Mouse (Mus musculus) intestine, embryonic 15.5 days (tissue): ENCODE measurements around the gene Olfr624. TPM values are rescaled to one million over a fixed set of nuclear protein-coding genes. Genes with fewer than 3 reads are reported as not detected.
A peak's percentile ranks its signal among the peaks of the same experiment; 100 is the strongest.
"Not testable (repeated sequence)": the region's sequence is repeated elsewhere in the genome, so short reads cannot be mapped to it uniquely, and the experiment has no call there.

ENCODE experiments used
- ATAC-seq: fragments of 200-750 bp; cut with Nextera tagmentation; 2 replicates; pipeline ENCODE4 v1.8.0; 2017; ENCODE audit warnings: moderate TSS enrichment, moderate library complexity
- H3K27ac ChIP-seq: fragments of 300-500 bp; sonication (generic); 2 replicates; pipeline ENCODE4 v1.5.1; 2015; ENCODE audit warnings: mild to moderate bottlenecking, inconsistent platforms
- H3K27me3 ChIP-seq: fragments of 300-500 bp; sonication (generic); replicated peaks from 2 replicates; pipeline ENCODE4 v1.6.1; 2015; ENCODE audit warnings: inconsistent platforms
- H3K36me3 ChIP-seq: fragments of 300-500 bp; sonication (generic); 2 replicates; pipeline ENCODE4 v1.6.1; 2015; ENCODE audit warnings: inconsistent platforms
- H3K4me1 ChIP-seq: fragments of 300-500 bp; sonication (generic); replicated peaks from 2 replicates; pipeline ENCODE4 v1.6.1; 2015; ENCODE audit warnings: inconsistent platforms
- H3K4me2 ChIP-seq: fragments of 300-500 bp; sonication (generic); replicated peaks from 2 replicates; pipeline ENCODE4 v1.6.1; 2015; ENCODE audit warnings: mild to moderate bottlenecking, inconsistent platforms
- H3K4me3 ChIP-seq: fragments of 300-500 bp; sonication (generic); replicated peaks from 2 replicates; pipeline ENCODE4 v1.5.1; 2015; ENCODE audit warnings: inconsistent platforms
- H3K9ac ChIP-seq: fragments of 300-500 bp; sonication (generic); 2 replicates; pipeline ENCODE4 v1.6.1; 2015; ENCODE audit warnings: inconsistent platforms
- H3K9me3 ChIP-seq: fragments of 300-500 bp; sonication (generic); 2 replicates; pipeline ENCODE4 v1.6.1; 2016; ENCODE audit warnings: inconsistent platforms
- WGBS: fragments of 180-500 bp; shearing (Covaris S2); methylation state at CpG from one replicate; pipeline ENCODE4 v1.1.7; 2015; 5-methylcytosine and 5-hydroxymethylcytosine counted together
- polyA plus RNA-seq: library from polyadenylated mRNA; unstranded; fragments of >200 nt; fragmentation: Nextera tagmentation; extraction: Ambion mirVana; gene quantifications from 2 replicates; pipeline ENCODE4 v1.2.1, GENCODE M21; 2015

The Olfr624 gene
- polyA plus RNA-seq = 0.03 TPM in 1 of 2 replicates, not detected in the other

DNA sequence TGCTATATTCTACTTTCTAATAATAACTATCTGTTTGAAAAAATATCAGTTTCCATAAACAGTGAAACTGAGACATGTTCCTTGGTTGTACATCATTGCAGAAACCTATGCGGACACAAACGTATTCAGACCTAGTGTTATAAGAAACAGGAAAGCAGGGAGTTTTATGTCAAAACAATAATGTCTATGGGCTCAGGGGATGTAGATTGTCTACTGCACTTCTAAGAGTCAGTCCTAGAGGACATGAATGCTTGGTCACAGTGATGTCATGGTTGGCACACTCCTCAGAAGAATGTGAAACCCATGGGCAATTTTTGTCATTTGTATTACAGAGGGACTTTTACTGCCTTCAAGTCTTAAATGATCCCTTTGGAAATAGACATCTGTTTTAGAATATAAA is at the start of gene Olfr624:
Gene Olfr624 (minus strand): TSS at position 101 of the 400 bp plus-strand sequence.
- 85% methylated on average over 2 of the region's 2 CpGs for WGBS
- no peak within 1 kb of the TSS for H3K9ac ChIP-seq
- no peak within 1 kb of the TSS for H3K4me2 ChIP-seq
- no peak within 1 kb of the TSS for H3K4me3 ChIP-seq
- no peak within 1 kb of the TSS for H3K27ac ChIP-seq
- H3K27me3 ChIP-seq = no peaks in the 10 kb centered on the region
- no peaks in the 10 kb centered on the region for H3K9me3 ChIP-seq
- H3K4me1 ChIP-seq = no peaks in the 10 kb centered on the region
- H3K36me3 ChIP-seq = no peaks in the 10 kb centered on the region
- no peak for ATAC-seq

DNA sequence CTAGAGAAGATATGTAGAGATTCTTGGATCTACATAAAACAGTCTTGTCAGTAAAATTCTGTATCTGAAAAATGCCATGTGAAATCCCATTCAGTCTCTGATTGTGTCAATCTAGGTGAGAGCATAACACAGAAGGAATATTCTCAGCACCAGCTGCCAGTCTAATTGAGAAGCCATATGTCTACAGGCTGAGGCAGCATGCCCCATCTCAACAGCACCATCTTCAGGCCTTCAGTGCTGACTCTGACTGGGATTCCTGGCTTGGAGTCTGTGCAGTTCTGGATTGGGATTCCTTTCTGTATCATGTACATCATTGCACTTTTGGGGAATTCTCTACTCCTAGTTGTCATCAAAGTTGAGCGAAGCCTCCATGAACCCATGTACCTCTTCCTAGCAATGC is 45.4 kb upstream of the Olfr624 start:
- not testable (repeated sequence) for H3K9me3 ChIP-seq, H3K36me3 ChIP-seq, H3K9ac ChIP-seq, ATAC-seq, H3K4me1 ChIP-seq, H3K27me3 ChIP-seq, H3K27ac ChIP-seq, H3K4me3 ChIP-seq, H3K4me2 ChIP-seq
- WGBS = 97% methylated on average over 1 of the region's 1 CpGs

- no peak within 1 kb of the TSS for H3K4me2 ChIP-seq
- no peaks in the 10 kb centered on the region for H3K27me3 ChIP-seq
- H3K4me1 ChIP-seq = no peaks in the 10 kb centered on the region
- no peaks in the 10 kb centered on the region for H3K36me3 ChIP-seq
- no peak within 1 kb of the TSS for H3K27ac ChIP-seq
- H3K4me3 ChIP-seq = no peak within 1 kb of the TSS
- no peak within 1 kb of the TSS for H3K9ac ChIP-seq
- H3K9me3 ChIP-seq = no peaks in the 10 kb centered on the region
- no peak for ATAC-seq
Observed at GRCm38 (mm10) chr7:103714371-103714770, 43.4 kb upstream of the Olfr624 start, which contains the start of gene Olfr243. Gene Olfr243, plus strand, starts transcription at chr7:103714671.

GRCm38 (mm10) chr7:103712024-103712423 is 41.0 kb upstream of the Olfr624 start:
- no peak for ATAC-seq
- no peak overlapping the region for H3K9ac ChIP-seq
- no peaks in the 10 kb centered on the region for H3K36me3 ChIP-seq
- no peaks in the 10 kb centered on the region for H3K4me1 ChIP-seq
- no peak overlapping the region for H3K27ac ChIP-seq
- H3K27me3 ChIP-seq = no peaks in the 10 kb centered on the region
- H3K9me3 ChIP-seq = no peaks in the 10 kb centered on the region
- no peak overlapping the region for H3K4me2 ChIP-seq
- WGBS = 36% methylated on average over 2 of the region's 2 CpGs
- no peak overlapping the region for H3K4me3 ChIP-seq

DNA sequence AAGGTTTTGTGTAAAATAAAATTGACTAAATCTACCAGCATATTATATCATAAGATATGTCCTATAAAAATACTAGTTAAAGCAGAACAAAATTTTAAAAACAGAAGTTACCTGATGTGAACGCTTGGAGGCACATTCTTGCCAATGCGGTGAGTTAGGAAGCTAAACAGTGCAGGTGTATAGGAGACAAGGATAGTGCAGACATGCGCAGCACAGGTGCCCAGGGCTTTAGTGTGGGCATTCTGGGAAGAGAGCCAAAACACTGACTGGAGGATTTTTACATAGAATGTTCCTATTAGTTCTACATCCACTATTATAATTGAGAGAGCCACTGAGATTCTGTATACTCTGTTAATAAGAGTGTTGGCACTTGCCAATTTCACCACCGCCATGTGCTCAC is 28.5 kb upstream of the Olfr624 start:
- WGBS = 93% methylated on average over 4 of the region's 4 CpGs
- Histone ChIP-seq H3K9ac (no peak overlapping the region), H3K4me1 (no peaks in the 10 kb centered on the region), H3K4me2 (no peak overlapping the region), H3K9me3 (no peaks in the 10 kb centered on the region), H3K27ac (no peak overlapping the region), H3K27me3 (no peaks in the 10 kb centered on the region), H3K4me3 (no peak overlapping the region), H3K36me3 (no peaks in the 10 kb centered on the region)
- no peak for ATAC-seq

- H3K36me3 ChIP-seq = no peaks in the 10 kb centered on the region
- H3K9ac ChIP-seq = no peak within 1 kb of the TSS
- no peak within 1 kb of the TSS for H3K4me3 ChIP-seq
- ATAC-seq = no peak
- no peak within 1 kb of the TSS for H3K4me2 ChIP-seq
- no peaks in the 10 kb centered on the region for H3K9me3 ChIP-seq
- no peaks in the 10 kb centered on the region for H3K27me3 ChIP-seq
- H3K4me1 ChIP-seq = no peaks in the 10 kb centered on the region
- H3K27ac ChIP-seq = no peak within 1 kb of the TSS
Observed at GRCm38 (mm10) chr7:103682420-103682819, 11.4 kb upstream of the Olfr624 start, which contains the start of gene Olfr625-ps1. Gene Olfr625-ps1, plus strand, starts transcription at chr7:103682720.

- Histone ChIP-seq H3K36me3 (no peaks in the 10 kb centered on the region), H3K9me3 (no peaks in the 10 kb centered on the region), H3K9ac (no peak within 1 kb of the TSS), H3K4me3 (no peak within 1 kb of the TSS), H3K4me2 (no peak within 1 kb of the TSS), H3K27me3 (no peaks in the 10 kb centered on the region), H3K27ac (no peak within 1 kb of the TSS), H3K4me1 (no peaks in the 10 kb centered on the region)
- no peak for ATAC-seq
Observed at GRCm38 (mm10) chr7:103663598-103663997, 7.4 kb downstream of the Olfr624 start, which contains the start of gene Olfr623. Gene Olfr623, minus strand, starts transcription at chr7:103663698.

- Histone ChIP-seq H3K27me3 (no peaks in the 10 kb centered on the region), H3K9ac (no peak overlapping the region), H3K27ac (no peak overlapping the region), H3K36me3 (no peaks in the 10 kb centered on the region), H3K4me3 (no peak overlapping the region), H3K4me2 (no peak overlapping the region), H3K9me3 (no peaks in the 10 kb centered on the region), H3K4me1 (no peaks in the 10 kb centered on the region)
- 0 out of 2 replicates have a peak, but pooled peaks have one; percentile 47 for ATAC-seq
- WGBS = 59% methylated on average over 4 of the region's 4 CpGs
Observed at GRCm38 (mm10) chr7:103644070-103644469, 26.9 kb downstream of the Olfr624 start.

GRCm38 (mm10) chr7:103642602-103643001 is 28.4 kb downstream of the Olfr624 start, which contains the start of gene Olfr622:
Gene Olfr622, minus strand, starts transcription at chr7:103642702.
- no peak for ATAC-seq
- 78% methylated on average over 1 of the region's 1 CpGs for WGBS
- no peaks in the 10 kb centered on the region for H3K4me1 ChIP-seq
- no peak within 1 kb of the TSS for H3K4me3 ChIP-seq
- H3K27ac ChIP-seq = no peak within 1 kb of the TSS
- no peaks in the 10 kb centered on the region for H3K36me3 ChIP-seq
- no peaks in the 10 kb centered on the region for H3K9me3 ChIP-seq
- H3K9ac ChIP-seq = no peak within 1 kb of the TSS
- H3K27me3 ChIP-seq = no peaks in the 10 kb centered on the region
- no peak within 1 kb of the TSS for H3K4me2 ChIP-seq

- no peaks in the 10 kb centered on the region for H3K27me3 ChIP-seq
- no peaks in the 10 kb centered on the region for H3K36me3 ChIP-seq
- no peak overlapping the region for H3K4me3 ChIP-seq
- H3K9me3 ChIP-seq = no peaks in the 10 kb centered on the region
- H3K4me1 ChIP-seq = no peaks in the 10 kb centered on the region
- peak; percentile 49 for ATAC-seq
- no peak overlapping the region for H3K27ac ChIP-seq
- no peak overlapping the region for H3K9ac ChIP-seq
- no peak overlapping the region for H3K4me2 ChIP-seq
Observed at GRCm38 (mm10) chr7:103636795-103637194, 34.2 kb downstream of the Olfr624 start.

Other genes starting within 250 kb of the Olfr624 start
- not detected in 2 replicates for gene Olfr605, start 225.8 kb downstream of the Olfr624 start, polyA plus RNA-seq
- gene Olfr606, start 222.1 kb downstream of the Olfr624 start, polyA plus RNA-seq = not detected in 2 replicates
- gene Olfr607, start 207.0 kb downstream of the Olfr624 start, polyA plus RNA-seq = not detected in 2 replicates
- not detected in 2 replicates for gene Olfr608, start 201.3 kb downstream of the Olfr624 start, polyA plus RNA-seq
- gene Olfr609, start 173.1 kb downstream of the Olfr624 start, polyA plus RNA-seq = not detected in 2 replicates
- gene Olfr610, start 159.1 kb downstream of the Olfr624 start, polyA plus RNA-seq = not detected in 2 replicates
- gene Olfr611, start 150.3 kb downstream of the Olfr624 start, polyA plus RNA-seq = not detected in 2 replicates
- not detected in 2 replicates for gene Olfr612, start 128.5 kb downstream of the Olfr624 start, polyA plus RNA-seq
- gene Olfr613, start 123.1 kb downstream of the Olfr624 start, polyA plus RNA-seq = not detected in 2 replicates
- not detected in 2 replicates for gene Olfr615, start 115.1 kb downstream of the Olfr624 start, polyA plus RNA-seq
- not detected in 2 replicates for gene Olfr616, start 102.0 kb downstream of the Olfr624 start, polyA plus RNA-seq
- gene Olfr617, start 98.1 kb downstream of the Olfr624 start, polyA plus RNA-seq = not detected in 2 replicates
- not detected in 2 replicates for gene Olfr618, start 81.1 kb downstream of the Olfr624 start, polyA plus RNA-seq
- gene Olfr619, start 70.6 kb downstream of the Olfr624 start, polyA plus RNA-seq = not detected in 2 replicates
- gene Olfr620, start 58.7 kb downstream of the Olfr624 start, polyA plus RNA-seq = not detected in 2 replicates
- not detected in 2 replicates for gene Olfr622, start 28.5 kb downstream of the Olfr624 start, polyA plus RNA-seq
- gene Olfr623, start 7.5 kb downstream of the Olfr624 start, polyA plus RNA-seq = not detected in 2 replicates
- not detected in 2 replicates for gene Olfr625-ps1, start 11.5 kb upstream of the Olfr624 start, polyA plus RNA-seq
- not detected in 2 replicates for gene Olfr243, start 43.5 kb upstream of the Olfr624 start, polyA plus RNA-seq
- not detected in 2 replicates for gene Olfr628, start 59.2 kb upstream of the Olfr624 start, polyA plus RNA-seq
- gene Olfr629, start 73.8 kb upstream of the Olfr624 start, polyA plus RNA-seq = not detected in 2 replicates
- gene Olfr630, start 86.1 kb upstream of the Olfr624 start, polyA plus RNA-seq = not detected in 2 replicates
- gene Olfr69, start 100.4 kb upstream of the Olfr624 start, polyA plus RNA-seq = not detected in 2 replicates
- gene Olfr68, start 108.5 kb upstream of the Olfr624 start, polyA plus RNA-seq = not detected in 2 replicates
- not detected in 2 replicates for gene Olfr67, start 120.6 kb upstream of the Olfr624 start, polyA plus RNA-seq
- gene Hbb-bt, start 142.8 kb upstream of the Olfr624 start, polyA plus RNA-seq = 2,721 and 2,775 TPM in 2 replicates
- 7,434 and 7,479 TPM in 2 replicates for gene Hbb-bs, start 156.9 kb upstream of the Olfr624 start, polyA plus RNA-seq
- gene Hbb-bh2, start 169.3 kb upstream of the Olfr624 start, polyA plus RNA-seq = not detected in 2 replicates
- gene Hbb-bh1, start 172.0 kb upstream of the Olfr624 start, polyA plus RNA-seq = 2.0 and 2.2 TPM in 2 replicates
- gene Hbb-y, start 182.0 kb upstream of the Olfr624 start, polyA plus RNA-seq = 165 and 266 TPM in 2 replicates
- not detected in 2 replicates for gene Olfr66, start 215.1 kb upstream of the Olfr624 start, polyA plus RNA-seq
- gene Olfr64, start 223.3 kb upstream of the Olfr624 start, polyA plus RNA-seq = not detected in 2 replicates
- not detected in 2 replicates for gene Olfr65, start 232.3 kb upstream of the Olfr624 start, polyA plus RNA-seq